Mouse (Mus musculus) embryonic facial prominence, embryonic 11.5 days (tissue): ENCODE measurements around the gene Pgc. TPM values are rescaled to one million over a fixed set of nuclear protein-coding genes. Genes with fewer than 3 reads are reported as not detected.

Source experiments
- ATAC-seq: fragments of 200-750 bp; cut with Nextera tagmentation; replicated peaks from 2 replicates; pipeline ENCODE4 v1.8.0; 2017; ENCODE audit warnings: low read depth; ENCODE audit not compliant: insufficient number of reproducible peaks, low FRiP score, low TSS enrichment
- DNase-seq: peaks from one replicate; pipeline ENCODE4 v3.0.0-alpha.2; 2015; ENCODE audit warnings: low spot score
- H3K27ac ChIP-seq: fragments of 300-500 bp; sonication (generic); replicated peaks from 2 replicates; pipeline ENCODE4 v1.5.1; 2014; ENCODE audit warnings: mild to moderate bottlenecking, low read depth, low read length, control low read depth
- H3K27me3 ChIP-seq: fragments of 300-500 bp; sonication (generic); 2 replicates; pipeline ENCODE4 v1.6.1; 2014; ENCODE audit warnings: mild to moderate bottlenecking, low read length, moderate library complexity, mixed read lengths; ENCODE audit not compliant: control insufficient read depth, insufficient read depth
- H3K36me3 ChIP-seq: fragments of 300-500 bp; sonication (generic); replicated peaks from 2 replicates; pipeline ENCODE4 v1.6.1; 2014; ENCODE audit warnings: low read depth, mild to moderate bottlenecking, low read length, moderate library complexity, mixed read lengths; ENCODE audit not compliant: control insufficient read depth, insufficient read depth
- H3K4me1 ChIP-seq: fragments of 300-500 bp; sonication (generic); 2 replicates; pipeline ENCODE4 v1.6.1; 2014; ENCODE audit warnings: low read length, mixed read lengths; ENCODE audit not compliant: control insufficient read depth, insufficient read depth
- H3K4me2 ChIP-seq: fragments of 300-500 bp; sonication (generic); 2 replicates; pipeline ENCODE4 v1.6.1; 2014; ENCODE audit warnings: low read depth, mild to moderate bottlenecking, control low read depth, low read length, moderate library complexity
- H3K4me3 ChIP-seq: fragments of 300-500 bp; sonication (generic); 2 replicates; pipeline ENCODE4 v1.5.1; 2014; ENCODE audit warnings: low read depth, low read length, control low read depth
- H3K9ac ChIP-seq: fragments of 300-500 bp; sonication (generic); replicated peaks from 2 replicates; pipeline ENCODE4 v1.6.1; 2014; ENCODE audit warnings: mild to moderate bottlenecking, control low read depth, low read length
- H3K9me3 ChIP-seq: fragments of 300-500 bp; sonication (generic); replicated peaks from 2 replicates; pipeline ENCODE4 v1.6.1; 2016; ENCODE audit warnings: mild to moderate bottlenecking, low read length, inconsistent platforms, mixed read lengths; ENCODE audit not compliant: control insufficient read depth
- WGBS: fragments of 180-500 bp; shearing (Covaris S2); extraction: QIAGEN DNeasy Blood & Tissue Kit; methylation state at CpG from one replicate; pipeline ENCODE4 v1.1.7; 2014; 5-methylcytosine and 5-hydroxymethylcytosine counted together
- polyA plus RNA-seq: library from polyadenylated mRNA; unstranded; fragments of >200 nt; fragmentation: Nextera tagmentation; extraction: Ambion mirVana; gene quantifications from 2 replicates; pipeline ENCODE4 v1.2.1, GENCODE M21; 2014

The Pgc gene
- polyA plus RNA-seq: 0.15 TPM in 1 of 2 replicates, not detected in the other

GRCm38 (mm10) chr17:47726566-47726965 is at the start of gene Pgc:
TSS of gene Pgc (plus strand) at chr17:47726842.
- no peak for DNase-seq
- no peaks in the 10 kb centered on the region for H3K9me3 ChIP-seq
- H3K27me3 ChIP-seq: no peaks in the 10 kb centered on the region
- ATAC-seq: no peak
- no peaks in the 10 kb centered on the region for H3K4me1 ChIP-seq
- no peak within 1 kb of the TSS for H3K4me3 ChIP-seq
- no peak within 1 kb of the TSS for H3K27ac ChIP-seq
- H3K36me3 ChIP-seq: no peaks in the 10 kb centered on the region
- H3K4me2 ChIP-seq: no peak within 1 kb of the TSS
- no peak within 1 kb of the TSS for H3K9ac ChIP-seq
- 75% methylated on average over 11 of the region's 11 CpGs for WGBS

- Histone ChIP-seq H3K9me3 (no peaks in the 10 kb centered on the region), H3K4me3 (no peak overlapping the region), H3K9ac (no peak overlapping the region), H3K27me3 (no peaks in the 10 kb centered on the region), H3K27ac (no peak overlapping the region), H3K36me3 (no peaks in the 10 kb centered on the region; the same call in 1 of the 2 replicates), H3K4me1 (peaks cover under 1% of the 10 kb centered on the region; the same call in 1 of the 2 replicates), H3K4me2 (no peak overlapping the region)
- ATAC-seq: no peak
- WGBS: 89% methylated on average over 5 of the region's 5 CpGs
- DNase-seq: no peak
Measured at GRCm38 (mm10) chr17:47678238-47678637, 48.4 kb upstream of the Pgc start.

- Histone ChIP-seq H3K27me3 (no peaks in the 10 kb centered on the region), H3K4me3 (no peak overlapping the region), H3K9ac (no peak overlapping the region), H3K27ac (no peak overlapping the region), H3K4me1 (no peaks in the 10 kb centered on the region; the same call in 1 of the 2 replicates), H3K36me3 (no peaks in the 10 kb centered on the region; the same call in 1 of the 2 replicates), H3K4me2 (no peak overlapping the region), H3K9me3 (no peaks in the 10 kb centered on the region)
- 84% methylated on average over 5 of the region's 5 CpGs for WGBS
- DNase-seq (no peak), ATAC-seq (no peak)
Measured at GRCm38 (mm10) chr17:47678702-47679101, 47.9 kb upstream of the Pgc start.

- H3K36me3 ChIP-seq: no peaks in the 10 kb centered on the region; the same call in 1 of the 2 replicates
Measured at GRCm38 (mm10) chr17:47682836-47683235, 43.8 kb upstream of the Pgc start.

GRCm38 (mm10) chr17:47687409-47688343 is 39.0 kb upstream of the Pgc start:
- no peaks in the 10 kb centered on the region for H3K9me3 ChIP-seq
- under 1% methylated on average over 70 of the region's 70 CpGs for WGBS
- no peaks in the 10 kb centered on the region; the same call in 1 of the 2 replicates for H3K36me3 ChIP-seq
- ATAC-seq (peak; percentile 89), DNase-seq (peak; percentile 99)
- H3K4me1 ChIP-seq: no peaks in the 10 kb centered on the region; the same call in 1 of the 2 replicates
- peak overlapping the region; percentile 84 for H3K9ac ChIP-seq
- H3K27me3 ChIP-seq: no peaks in the 10 kb centered on the region
- H3K4me2 ChIP-seq: peak overlapping the region; percentile 97
- peak overlapping the region; percentile 88 for H3K4me3 ChIP-seq
- H3K27ac ChIP-seq: 0 out of 2 replicates have a peak overlapping the region, but pooled peaks have one; percentile 22

More at GRCm38 (mm10) chr17:47682836-47683235, 43.8 kb upstream of the Pgc start:
- DNase-seq: no peak
- WGBS: 93% methylated on average over 4 of the region's 4 CpGs
- no peak overlapping the region for H3K27ac ChIP-seq
- no peak overlapping the region for H3K9ac ChIP-seq
- H3K9me3 ChIP-seq: no peaks in the 10 kb centered on the region
- no peak for ATAC-seq
- H3K4me1 ChIP-seq: no peaks in the 10 kb centered on the region
- no peak overlapping the region for H3K4me3 ChIP-seq
- H3K27me3 ChIP-seq: no peaks in the 10 kb centered on the region
- H3K4me2 ChIP-seq: no peak overlapping the region

DNA sequence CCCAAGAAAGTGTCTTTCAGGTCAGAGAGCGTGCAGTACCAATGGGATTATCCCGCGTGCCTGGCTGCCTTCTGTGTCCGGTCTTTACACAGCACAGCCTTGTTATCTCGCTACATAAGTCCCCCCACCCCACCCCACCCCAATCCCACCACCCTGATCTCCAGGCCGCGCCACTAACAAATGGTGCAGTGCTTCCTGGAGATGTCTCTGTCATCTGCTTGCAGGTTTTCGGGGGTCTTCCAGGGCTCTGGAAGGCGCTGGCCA is 38.4 kb upstream of the Pgc start, which contains the start of gene Tomm6:
TSS of gene Tomm6 (minus strand) at position 43 of the 264 bp plus-strand sequence.
- DNase-seq (no peak), ATAC-seq (no peak)
- no peaks in the 10 kb centered on the region for H3K36me3 ChIP-seq
- peak within 1 kb of the TSS; percentile 97 for H3K4me2 ChIP-seq
- peak within 1 kb of the TSS; percentile 22; the same call in 1 of the 2 replicates for H3K27ac ChIP-seq
- no peaks in the 10 kb centered on the region for H3K27me3 ChIP-seq
- peak within 1 kb of the TSS; percentile 84 for H3K9ac ChIP-seq
- H3K4me3 ChIP-seq: peak within 1 kb of the TSS; percentile 88
- H3K4me1 ChIP-seq: no peaks in the 10 kb centered on the region; the same call in 1 of the 2 replicates
- H3K9me3 ChIP-seq: no peaks in the 10 kb centered on the region
- under 1% methylated on average over 9 of the region's 9 CpGs for WGBS

GRCm38 (mm10) chr17:47688608-47689575 is 37.8 kb upstream of the Pgc start, which contains the start of gene Frs3:
TSS of gene Frs3 (plus strand) at chr17:47689030.
- no peaks in the 10 kb centered on the region for H3K27me3 ChIP-seq
- peak within 1 kb of the TSS; percentile 84 for H3K9ac ChIP-seq
- peak; percentile 56 for ATAC-seq
- peak within 1 kb of the TSS; percentile 88 for H3K4me3 ChIP-seq
- H3K27ac ChIP-seq: peak within 1 kb of the TSS; percentile 22; the same call in 1 of the 2 replicates
- DNase-seq: peak; percentile 76
- WGBS: 1% methylated on average over 55 of the region's 58 CpGs
- no peaks in the 10 kb centered on the region for H3K9me3 ChIP-seq
- H3K4me1 ChIP-seq: no peaks in the 10 kb centered on the region; the same call in 1 of the 2 replicates
- peak within 1 kb of the TSS; percentile 97 for H3K4me2 ChIP-seq
- H3K36me3 ChIP-seq: no peaks in the 10 kb centered on the region
